Mouse (Mus musculus) left cerebral cortex, postnatal 25 days (tissue): ENCODE data around the gene Fga. TPM values are rescaled to one million over a fixed set of nuclear protein-coding genes. Genes with fewer than 3 reads are reported as not detected.
A peak's percentile ranks its signal among the peaks of the same experiment; 100 is the strongest.

Experiments
- DNase-seq, 2 experiments: peaks; one replicate each; pipeline ENCODE4 v3.0.0; 2022; ENCODE audit warnings: low spot score in 2 of 2, mixed read lengths in 1 of 2
- intact Hi-C: fragments of 180-260 bp; cut with DNase I; formaldehyde crosslinking; loops from one replicate; pipeline ENCODE4 v1.15.1; 2025
- total RNA-seq, 2 experiments: library from RNA; stranded (reverse); gene quantifications; 2 replicates each; pipeline ENCODE4 v1.2.3; 2021

Fga gene
- total RNA-seq, result not detected

- intact Hi-C loops, result no loop called here
- DNase-seq, result no peak
Observed at GRCm38 (mm10) chr3:83025475-83026301, at the start of gene Fga. TSS of gene Fga (plus strand) at chr3:83026076.

- DNase-seq, result peak in 1 of 2 experiments; percentile 28
- intact Hi-C loops, result no loop called here
Observed at GRCm38 (mm10) chr3:82980818-82981217, 45.1 kb upstream of the Fga start.

GRCm38 (mm10) chr3:82981861-82982260, 44.0 kb upstream of the Fga start:
- intact Hi-C loops, result no loop called here
- no peak for DNase-seq

GRCm38 (mm10) chr3:82984840-82985239, 41.0 kb upstream of the Fga start:
- intact Hi-C loops, result loop anchor here (5.0 kb wide), 1 partner anchor 108 kb away; the partner anchor contains the start of gene Rbm46
- no peak for DNase-seq

GRCm38 (mm10) chr3:82991963-82992362, 33.9 kb upstream of the Fga start:
- intact Hi-C loops, result loop anchor here (10.0 kb wide), 1 partner anchor 913 kb away; no protein-coding TSS in a partner anchor
- DNase-seq, result no peak

GRCm38 (mm10) chr3:82992956-82993355, 32.9 kb upstream of the Fga start:
- DNase-seq, result no peak

GRCm38 (mm10) chr3:82995368-82995767, 30.5 kb upstream of the Fga start:
- DNase-seq, result no peak
- intact Hi-C loops, result loop anchor here (10.0 kb wide), 1 partner anchor 909 kb away; no protein-coding TSS in a partner anchor

More at GRCm38 (mm10) chr3:82992956-82993355, 32.9 kb upstream of the Fga start:
- intact Hi-C loops, result loop anchor here (10.0 kb wide), 1 partner anchor 912 kb away; no protein-coding TSS in a partner anchor

GRCm38 (mm10) chr3:82996656-82997055, 29.2 kb upstream of the Fga start:
- no peak for DNase-seq
- intact Hi-C loops, result loop anchor here (10.0 kb wide), 1 partner anchor 908 kb away; no protein-coding TSS in a partner anchor

- intact Hi-C loops, result loop anchor here (1.0 to 10.0 kb wide), 3 partner anchors 56 to 906 kb away; partner anchors contain the start of gene Plrg1
- DNase-seq, result peak; percentile 66 to 79
Observed at GRCm38 (mm10) chr3:82998772-82999463, 27.0 kb upstream of the Fga start.

GRCm38 (mm10) chr3:82999995-83000394, 25.9 kb upstream of the Fga start:
- intact Hi-C loops, result loop anchor here (1.0 to 10.0 kb wide), 4 partner anchors 55 to 905 kb away; partner anchors contain the start of gene Plrg1

GRCm38 (mm10) chr3:83002191-83002590, 23.7 kb upstream of the Fga start:
- intact Hi-C loops, result loop anchor here (1.0 kb wide), 1 partner anchor 51 kb away; no protein-coding TSS in a partner anchor
- peak; percentile 32 to 37 for DNase-seq

More at GRCm38 (mm10) chr3:82999995-83000394, 25.9 kb upstream of the Fga start:
- DNase-seq, result no peak

- intact Hi-C loops, result no loop called here
Observed at GRCm38 (mm10) chr3:83003068-83003467, 22.8 kb upstream of the Fga start.

GRCm38 (mm10) chr3:83004801-83005200, 21.1 kb upstream of the Fga start:
- no peak for DNase-seq
- intact Hi-C loops, result no loop called here

More at GRCm38 (mm10) chr3:83003068-83003467, 22.8 kb upstream of the Fga start:
- DNase-seq, result no peak

- intact Hi-C loops, result no loop called here
- no peak for DNase-seq
Observed at GRCm38 (mm10) chr3:83007557-83007956, 18.3 kb upstream of the Fga start, which contains the start of gene Fgg. TSS of gene Fgg (plus strand) at chr3:83007724.

GRCm38 (mm10) chr3:83010291-83010690, 15.6 kb upstream of the Fga start:
- no peak for DNase-seq
- intact Hi-C loops, result no loop called here

GRCm38 (mm10) chr3:83011136-83011535, 14.7 kb upstream of the Fga start:
- intact Hi-C loops, result no loop called here
- no peak for DNase-seq

- intact Hi-C loops, result no loop called here
- DNase-seq, result no peak
Observed at GRCm38 (mm10) chr3:83011565-83011964, 14.3 kb upstream of the Fga start.

GRCm38 (mm10) chr3:83012636-83013035, 13.2 kb upstream of the Fga start:
- intact Hi-C loops, result no loop called here
- no peak for DNase-seq

- intact Hi-C loops, result no loop called here
Observed at GRCm38 (mm10) chr3:83013951-83014350, 11.9 kb upstream of the Fga start.

GRCm38 (mm10) chr3:83016236-83016635, 9.6 kb upstream of the Fga start:
- intact Hi-C loops, result no loop called here

More at GRCm38 (mm10) chr3:83013951-83014350, 11.9 kb upstream of the Fga start:
- no peak for DNase-seq

More at GRCm38 (mm10) chr3:83016236-83016635, 9.6 kb upstream of the Fga start:
- no peak for DNase-seq
